Mouse (Mus musculus): Measurements from ENCODE around the gene Chfr. TPM values are rescaled to one million over a fixed set of nuclear protein-coding genes. Genes with fewer than 3 reads are reported as not detected.

Chfr gene
- polyA plus RNA-seq, 2 experiments, result 15.8 to 18.3 TPM

DNA sequence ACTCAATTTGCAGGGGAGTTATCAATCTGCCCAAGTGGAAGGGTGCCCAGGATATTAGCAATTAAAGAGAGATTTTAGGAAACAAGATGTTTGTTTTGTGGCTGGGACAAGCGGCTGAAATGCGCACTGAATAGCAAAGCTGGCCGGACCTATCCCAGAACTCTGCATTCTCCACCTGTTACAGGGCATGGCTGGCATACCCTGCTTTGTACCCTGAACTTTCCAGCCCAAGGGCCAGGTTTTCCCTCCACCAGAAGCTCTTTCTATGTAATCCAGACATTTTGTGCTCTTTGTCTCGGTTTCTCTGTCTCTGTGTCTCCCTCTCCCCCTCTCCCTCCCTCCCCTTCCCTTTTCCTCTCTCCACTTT is 40.8 kb upstream of the Chfr start:
- H3K9ac ChIP-seq (replicated peaks), result peak overlapping the region; percentile 55
- peak; percentile 44; the same call in 1 of the 2 replicates for ATAC-seq (ENCODE audit: insufficient read depth)
- peaks cover 0 to 6% of the 10 kb centered on the region in 2 experiments; a peak in 2 of 4 replicates for H3K4me1 ChIP-seq (replicated peaks; ENCODE audit: control insufficient read depth in 2 of 2, insufficient read depth in 2 of 2, low read length in 1 of 2)
- peak overlapping the region; percentile 53 to 71 for H3K4me3 ChIP-seq (ENCODE audit: insufficient read depth in 1 of 2, low read depth in 2 of 2, low read length in 2 of 2)
- peak overlapping the region; percentile 75 for H3K4me2 ChIP-seq (ENCODE audit: low read depth)
- peak overlapping the region; percentile 52 for H3K27ac ChIP-seq
- 4% methylated on average over 4 of the region's 4 CpGs for WGBS (ENCODE audit: insufficient replicate concordance)
- DNase-seq (ENCODE audit: low read depth in 3 of 3, low spot score in 3 of 3), result no peak
- TF ChIP-seq EP300 (IDR thresholded peaks at IDR 0.05; ENCODE audit: low read depth) (no peak), CTCF (IDR thresholded peaks at IDR 0.05; ENCODE audit: low read depth) (no peak)
- H3K27me3 ChIP-seq (ENCODE audit: control insufficient read depth, insufficient read depth, low read length), result no peaks in the 10 kb centered on the region
- H3K9me3 ChIP-seq (ENCODE audit: control insufficient read depth, low read length), result no peaks in the 10 kb centered on the region
- H3K36me3 ChIP-seq (replicated peaks; ENCODE audit: control insufficient read depth, insufficient read depth, low read depth), result no peaks in the 10 kb centered on the region

DNA sequence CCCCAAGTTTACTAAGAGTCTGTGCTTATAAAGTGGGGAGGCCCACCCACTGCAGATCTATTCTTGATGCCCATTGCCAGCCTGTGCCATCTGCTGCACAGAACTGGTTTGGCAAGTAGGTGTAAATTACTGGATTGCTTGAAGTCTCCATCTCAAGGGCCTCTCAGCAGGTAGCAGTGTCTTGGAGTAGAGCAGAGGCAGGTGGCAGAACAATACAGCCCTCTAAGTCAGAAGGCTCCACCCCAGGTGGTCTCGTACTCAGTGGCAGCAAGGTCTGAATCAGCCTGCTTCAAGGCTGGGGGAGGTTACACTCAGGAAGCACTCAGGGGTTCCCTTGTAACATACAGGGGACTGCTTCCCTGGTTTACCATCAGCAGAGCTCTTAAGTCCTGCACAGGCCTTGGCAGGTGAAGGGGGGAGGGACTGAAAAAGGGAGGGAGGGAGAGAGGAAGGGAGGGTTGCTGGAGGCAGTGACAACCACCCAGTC is 36.6 kb upstream of the Chfr start:
- no peak overlapping the region for H3K4me3 ChIP-seq (ENCODE audit: insufficient read depth in 1 of 2, low read depth in 2 of 2, low read length in 2 of 2)
- H3K36me3 ChIP-seq (replicated peaks; ENCODE audit: control insufficient read depth, insufficient read depth, low read depth), result no peaks in the 10 kb centered on the region; the same call in 1 of the 2 replicates
- no peak overlapping the region for H3K27ac ChIP-seq
- H3K4me1 ChIP-seq (replicated peaks; ENCODE audit: control insufficient read depth in 2 of 2, insufficient read depth in 2 of 2, low read length in 1 of 2), result peaks cover 4 to 6% of the 10 kb centered on the region in 2 experiments; a peak in 2 of 4 replicates
- H3K9ac ChIP-seq (replicated peaks), result no peak overlapping the region
- no peak overlapping the region for H3K4me2 ChIP-seq (ENCODE audit: low read depth)
- no peak for DNase-seq (ENCODE audit: low read depth in 3 of 3, low spot score in 3 of 3)
- no peaks in the 10 kb centered on the region for H3K9me3 ChIP-seq (ENCODE audit: control insufficient read depth, low read length)
- 53% methylated on average over 1 of the region's 1 CpGs for WGBS (ENCODE audit: insufficient replicate concordance)
- ATAC-seq (ENCODE audit: insufficient read depth), result no peak
- peaks cover 4% of the 10 kb centered on the region; the same call in 1 of the 2 replicates for H3K27me3 ChIP-seq (ENCODE audit: control insufficient read depth, insufficient read depth, low read length)
- TF ChIP-seq EP300 (IDR thresholded peaks at IDR 0.05; ENCODE audit: low read depth) (no peak), CTCF (IDR thresholded peaks at IDR 0.05; ENCODE audit: low read depth) (no peak)

DNA sequence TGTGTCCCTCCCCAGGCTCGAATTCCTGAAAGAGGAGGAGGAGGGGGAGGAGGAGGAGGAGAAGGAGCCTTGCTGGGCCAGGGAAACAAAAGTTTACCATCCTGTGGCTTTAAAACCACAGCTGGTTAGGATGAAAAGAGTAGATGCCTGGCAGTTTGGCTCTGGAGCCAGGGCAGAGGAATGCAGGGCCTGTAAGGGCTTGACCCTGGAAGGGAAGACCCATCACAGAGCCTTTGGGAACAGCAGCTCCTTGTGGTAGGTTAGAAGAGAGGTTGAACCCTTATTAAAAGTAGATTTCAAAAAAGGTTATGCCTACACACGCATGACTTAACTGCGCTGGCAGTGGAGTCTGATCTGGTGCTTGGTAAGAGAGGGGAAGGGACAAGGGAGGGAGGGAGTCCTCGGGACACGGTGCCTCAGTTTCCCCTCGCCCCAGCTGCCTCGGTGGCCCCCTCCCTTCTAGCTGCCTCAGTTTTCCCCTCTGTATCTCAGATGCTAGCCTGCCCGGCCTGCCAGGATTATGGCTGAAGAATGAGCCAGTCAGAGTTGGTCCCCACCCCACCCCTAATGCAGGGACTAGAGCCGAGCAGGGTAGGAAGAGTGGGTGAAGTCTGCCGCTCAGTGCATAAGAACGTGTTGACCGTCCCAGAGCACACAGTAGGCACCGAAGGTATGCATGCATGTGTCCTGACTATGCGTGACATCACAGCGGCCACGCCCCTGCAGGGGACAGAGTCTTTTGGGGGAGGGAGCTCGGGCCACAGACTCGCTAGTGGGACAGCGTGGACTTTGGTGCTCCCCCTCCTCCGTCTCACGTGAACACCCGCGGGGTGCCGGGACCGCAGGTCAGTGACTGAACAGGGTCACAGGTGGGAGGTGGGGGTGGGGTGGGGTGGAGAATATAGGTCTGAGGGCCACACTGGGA is 35.7 kb upstream of the Chfr start, which contains the start of gene Plcxd1:
TSS of gene Plcxd1 (plus strand) at position 314 of the 925 bp plus-strand sequence.
- ATAC-seq (ENCODE audit: insufficient read depth), result peak; percentile 8; the same call in 1 of the 2 replicates
- Histone ChIP-seq H3K27ac (no peak within 1 kb of the TSS), H3K4me3 (ENCODE audit: insufficient read depth in 1 of 2, low read depth in 2 of 2, low read length in 2 of 2) (peak within 1 kb of the TSS in 1 of 2 experiments; percentile 27; a peak in 1 of 4 replicates), H3K27me3 (ENCODE audit: control insufficient read depth, insufficient read depth, low read length) (peaks cover 4% of the 10 kb centered on the region; the same call in 1 of the 2 replicates), H3K36me3 (replicated peaks; ENCODE audit: control insufficient read depth, insufficient read depth, low read depth) (peaks cover 7% of the 10 kb centered on the region), H3K9ac (replicated peaks) (no peak within 1 kb of the TSS), H3K4me1 (replicated peaks; ENCODE audit: control insufficient read depth in 2 of 2, insufficient read depth in 2 of 2, low read length in 1 of 2) (peaks cover 4 to 5% of the 10 kb centered on the region in 2 experiments; a peak in 2 of 4 replicates), H3K9me3 (ENCODE audit: control insufficient read depth, low read length) (no peaks in the 10 kb centered on the region), H3K4me2 (ENCODE audit: low read depth) (peak within 1 kb of the TSS; percentile 48)
- TF ChIP-seq CTCF (IDR thresholded peaks at IDR 0.05; ENCODE audit: low read depth), result no peak
- no peak for TF ChIP-seq EP300 (IDR thresholded peaks at IDR 0.05; ENCODE audit: low read depth)
- 17% methylated on average over 25 of the region's 25 CpGs for WGBS (ENCODE audit: insufficient replicate concordance)
- DNase-seq (ENCODE audit: low read depth in 3 of 3, low spot score in 3 of 3), result no peak

DNA sequence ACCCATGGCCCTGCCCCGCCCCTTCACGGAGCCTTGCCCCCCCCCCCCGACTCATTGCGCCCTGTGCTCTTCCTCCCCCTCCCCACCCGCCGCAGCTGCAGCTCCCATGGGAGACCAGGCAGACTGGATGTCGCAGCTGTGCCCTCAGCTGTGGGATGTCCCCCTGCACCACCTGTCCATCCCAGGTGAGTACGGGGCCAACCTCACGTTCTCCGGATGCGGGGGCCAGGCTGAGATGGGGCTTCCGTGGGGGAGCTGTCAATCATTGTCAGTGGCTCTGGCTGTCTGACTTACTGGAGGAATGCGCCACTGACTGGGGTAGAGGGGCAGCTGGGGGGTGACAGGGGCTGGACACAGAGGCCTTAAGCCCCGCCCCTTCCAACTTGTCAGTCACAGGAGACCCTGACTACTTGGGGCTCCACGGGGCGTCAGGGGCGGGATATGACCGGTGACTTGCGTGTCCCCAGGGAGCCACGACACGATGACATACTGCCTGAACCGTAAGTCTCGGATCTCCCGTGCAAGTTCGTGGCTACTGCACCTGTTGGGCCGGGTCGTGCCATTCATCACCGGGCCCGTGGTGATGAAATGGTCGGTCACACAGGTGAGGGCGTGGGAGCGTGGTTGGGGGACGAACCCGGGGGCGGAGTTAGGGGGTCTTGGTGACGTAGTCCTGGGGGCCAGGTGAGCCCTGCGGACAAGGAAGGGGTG is 34.6 kb upstream of the Chfr start:
- Histone ChIP-seq H3K4me2 (ENCODE audit: low read depth) (peak overlapping the region; percentile 48), H3K9me3 (ENCODE audit: control insufficient read depth, low read length) (no peaks in the 10 kb centered on the region), H3K36me3 (replicated peaks; ENCODE audit: control insufficient read depth, insufficient read depth, low read depth) (peaks cover 12% of the 10 kb centered on the region), H3K27me3 (ENCODE audit: control insufficient read depth, insufficient read depth, low read length) (peaks cover 4% of the 10 kb centered on the region; the same call in 1 of the 2 replicates), H3K4me1 (replicated peaks; ENCODE audit: control insufficient read depth in 2 of 2, insufficient read depth in 2 of 2, low read length in 1 of 2) (0 out of 4 replicates have a peak, but pooled peaks cover 0 to 4% of the 10 kb centered on the region in 2 experiments), H3K9ac (replicated peaks) (no peak overlapping the region), H3K27ac (no peak overlapping the region), H3K4me3 (ENCODE audit: insufficient read depth in 1 of 2, low read depth in 2 of 2, low read length in 2 of 2) (peak overlapping the region in 1 of 2 experiments; percentile 27; a peak in 2 of 4 replicates)
- no peak for TF ChIP-seq CTCF (IDR thresholded peaks at IDR 0.05; ENCODE audit: low read depth)
- TF ChIP-seq EP300 (IDR thresholded peaks at IDR 0.05; ENCODE audit: low read depth), result no peak
- ATAC-seq (ENCODE audit: insufficient read depth) (peak; percentile 9; the same call in 1 of the 2 replicates), DNase-seq (ENCODE audit: low read depth in 3 of 3, low spot score in 3 of 3) (no peak)
- WGBS (ENCODE audit: insufficient replicate concordance), result under 1% methylated on average over 37 of the region's 37 CpGs

Data from liver, embryonic 14.5 days (tissue).